In genomic region chr4:150572104-150572691, GRCm38 (mm10) we compare ENCODE assay signal across 12 mouse cellular contexts.
DNase-seq lines count a peak whose midpoint lies in the region; ATAC-seq and TF ChIP-seq lines count a peak whose summit lies in the region.
"Had no signal": no experiment of that assay in that cellular context is flagged by ENCODE, and none has a peak within 500 bp of the region (broad histone marks: within the 10 kb centered on the region; RNA-seq: fewer than 3 reads in every experiment).

No protein-coding gene starts in this region.

- peak; percentile 89 for TF ChIP-seq POLR2A in small intestine, adult 2 months (IDR thresholded peaks at IDR 0.05; ENCODE audit: low read depth, low read length)

- H3K9ac ChIP-seq in lung, embryonic 14.5 days = no peak overlapping the region; the same call in 1 of the 2 replicates
- H3K9ac ChIP-seq in intestine, postnatal 0 days (ENCODE audit: low read depth, low read length) = no peak overlapping the region
- H3K9ac ChIP-seq in forebrain, embryonic 14.5 days (ENCODE audit: low read length) = no peak overlapping the region
- H3K9ac ChIP-seq: heart, embryonic 12.5 days had no signal

- ATAC-seq in lung, embryonic 14.5 days (ENCODE audit: insufficient read depth) = no peak
- ATAC-seq in intestine, postnatal 0 days = peak; percentile 52
- ATAC-seq in forebrain, embryonic 14.5 days = no peak
- ATAC-seq: hindbrain, embryonic 16.5 days had no signal

- DNase-seq in lung, embryonic 14.5 days = no peak
- DNase-seq in lung, postnatal 4 days = no peak
- DNase-seq in kidney, postnatal 10 days = peak; percentile 47
- DNase-seq in forebrain, embryonic 14.5 days (ENCODE audit: low spot score) = no peak
- DNase-seq in gastrocnemius, postnatal 25 days = no peak
- DNase-seq: spleen, adult 18-20 months; thymus, postnatal 36 days had no signal

- H3K27ac ChIP-seq in lung, embryonic 14.5 days (ENCODE audit: low read depth) = 0 out of 2 replicates have a peak overlapping the region, but pooled peaks have one; percentile 30
- peak overlapping the region; percentile 68 for H3K27ac ChIP-seq in intestine, postnatal 0 days (ENCODE audit: low read depth, low read length)
- peak overlapping the region; percentile 96 for H3K27ac ChIP-seq in small intestine, adult 2 months (ENCODE audit: insufficient read depth, low read depth, low read length)
- no peak overlapping the region for H3K27ac ChIP-seq in forebrain, embryonic 14.5 days (ENCODE audit: low read depth, low read length)
- H3K27ac ChIP-seq: left cerebral cortex, adult 2 months had no signal

- no peaks in the 10 kb centered on the region for H3K27me3 ChIP-seq in lung, embryonic 14.5 days (ENCODE audit: insufficient read depth, low read length)
- no peaks in the 10 kb centered on the region for H3K27me3 ChIP-seq in intestine, postnatal 0 days (replicated peaks; ENCODE audit: control insufficient read depth, insufficient read depth, low read length)
- H3K27me3 ChIP-seq in small intestine, adult 2 months (ENCODE audit: control insufficient read depth, insufficient read depth, low read length) = no peaks in the 10 kb centered on the region
- no peaks in the 10 kb centered on the region for H3K27me3 ChIP-seq in forebrain, embryonic 14.5 days (replicated peaks; ENCODE audit: control insufficient read depth, insufficient read depth, low read length)
- H3K27me3 ChIP-seq: heart, embryonic 12.5 days had no signal

- 48% methylated on average over 7 of the region's 7 CpGs for WGBS in lung, embryonic 14.5 days
- 29% methylated on average over 7 of the region's 7 CpGs for WGBS in intestine, postnatal 0 days
- 23% methylated on average over 7 of the region's 7 CpGs for WGBS in small intestine, adult 2 months
- WGBS in forebrain, embryonic 14.5 days = 80% methylated on average over 7 of the region's 7 CpGs

- H3K4me2 ChIP-seq in lung, embryonic 14.5 days = peak overlapping the region; percentile 15; the same call in 1 of the 2 replicates
- H3K4me2 ChIP-seq in intestine, postnatal 0 days (replicated peaks; ENCODE audit: low read depth) = peak overlapping the region; percentile 49
- H3K4me2 ChIP-seq in forebrain, embryonic 14.5 days (ENCODE audit: low read length) = no peak overlapping the region
- H3K4me2 ChIP-seq: heart, embryonic 12.5 days had no signal

- H3K4me1 ChIP-seq in lung, embryonic 14.5 days (ENCODE audit: insufficient read depth) = peaks cover 27% of the 10 kb centered on the region
- H3K4me1 ChIP-seq in intestine, postnatal 0 days (replicated peaks; ENCODE audit: control insufficient read depth, insufficient read depth, low read length) = peaks cover 11% of the 10 kb centered on the region; the same call in 1 of the 2 replicates
- H3K4me1 ChIP-seq in small intestine, adult 2 months (ENCODE audit: control insufficient read depth, insufficient read depth, insufficient read length, low read length) = peaks cover 24% of the 10 kb centered on the region
- peaks cover 13% of the 10 kb centered on the region for H3K4me1 ChIP-seq in forebrain, embryonic 14.5 days (ENCODE audit: control insufficient read depth, insufficient read depth, low read length)

- H3K4me3 ChIP-seq in lung, embryonic 14.5 days (ENCODE audit: low read depth, low read length) = no peak overlapping the region
- no peak overlapping the region for H3K4me3 ChIP-seq in intestine, postnatal 0 days (ENCODE audit: low read depth, low read length)
- H3K4me3 ChIP-seq in small intestine, adult 2 months (ENCODE audit: low read depth, low read length) = peak overlapping the region; percentile 46
- no peak overlapping the region for H3K4me3 ChIP-seq in forebrain, embryonic 14.5 days (ENCODE audit: low read depth, low read length)
- H3K4me3 ChIP-seq: heart, embryonic 12.5 days; left cerebral cortex, adult 2 months had no signal

- peaks cover 25% of the 10 kb centered on the region for H3K36me3 ChIP-seq in lung, embryonic 14.5 days (ENCODE audit: insufficient read depth)
- peaks cover under 1% of the 10 kb centered on the region for H3K36me3 ChIP-seq in intestine, postnatal 0 days (ENCODE audit: control insufficient read depth, insufficient read depth)
- peaks cover 14% of the 10 kb centered on the region for H3K36me3 ChIP-seq in small intestine, adult 2 months (ENCODE audit: control insufficient read depth, insufficient read depth, low read length)
- 0 out of 2 replicates have a peak, but pooled peaks cover 5% of the 10 kb centered on the region for H3K36me3 ChIP-seq in forebrain, embryonic 14.5 days (ENCODE audit: control insufficient read depth, insufficient read depth, low read length)

- H3K9me3 ChIP-seq in lung, embryonic 14.5 days (ENCODE audit: low read depth, low read length) = no peaks in the 10 kb centered on the region
- H3K9me3 ChIP-seq in intestine, postnatal 0 days (ENCODE audit: control insufficient read depth) = no peaks in the 10 kb centered on the region
- no peaks in the 10 kb centered on the region for H3K9me3 ChIP-seq in forebrain, embryonic 14.5 days (replicated peaks; ENCODE audit: control insufficient read depth, low read length)
- H3K9me3 ChIP-seq: heart, embryonic 12.5 days had no signal

- no peak for TF ChIP-seq CTCF in lung, embryonic 14.5 days (IDR thresholded peaks at IDR 0.05; ENCODE audit: low read depth)
- no peak for TF ChIP-seq CTCF in intestine, postnatal 0 days (IDR thresholded peaks at IDR 0.05; ENCODE audit: low read depth)
- no peak for TF ChIP-seq CTCF in small intestine, adult 2 months (IDR thresholded peaks at IDR 0.05; ENCODE audit: extremely low read depth, insufficient read length, insufficient replicate concordance, low read depth, low read length)
